Mouse (Mus musculus): ENCODE results near the gene Fbxw9. TPM values are rescaled to one million over a fixed set of nuclear protein-coding genes. Genes with fewer than 3 reads are reported as not detected.

Gene Fbxw9
- polyA plus RNA-seq, 1 experiment from 2014 or later: 93.5 TPM

DNA sequence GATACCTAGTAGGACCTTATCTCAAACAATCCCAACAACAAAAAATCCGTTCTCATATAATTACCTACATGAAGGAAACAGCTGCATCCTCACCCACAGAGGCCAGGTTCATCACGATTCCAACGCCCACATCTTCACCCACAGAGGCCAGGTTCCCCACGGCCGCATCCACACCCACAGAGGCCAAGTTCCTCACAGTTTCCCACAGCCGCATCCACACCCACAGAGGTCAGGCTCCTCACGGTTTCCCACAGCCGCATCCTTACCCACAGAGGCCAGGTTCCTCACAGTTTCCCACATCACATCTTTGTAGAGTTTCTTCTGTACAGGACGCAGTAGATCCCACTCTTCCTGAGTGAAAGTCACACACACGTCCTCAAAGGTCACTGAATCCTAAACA, 53.4 kb downstream of the Fbxw9 start:
- Histone ChIP-seq H3K4me3 (ENCODE audit: low read depth, low read length) (no peak overlapping the region), H3K27me3 (ENCODE audit: control insufficient read depth, insufficient read depth, low read depth, low read length) (no peaks in the 10 kb centered on the region), H3K9me3 (replicated peaks; ENCODE audit: control insufficient read depth, low read length, poor library complexity, severe bottlenecking) (peaks cover 3% of the 10 kb centered on the region; the same call in 1 of the 2 replicates), H3K4me2 (ENCODE audit: low read length) (no peak overlapping the region), H3K36me3 (ENCODE audit: control insufficient read depth, insufficient read depth, low read length) (peaks cover 30% of the 10 kb centered on the region), H3K4me1 (ENCODE audit: control insufficient read depth, insufficient read depth, low read length) (no peaks in the 10 kb centered on the region), H3K27ac (ENCODE audit: low read length) (no peak overlapping the region), H3K9ac (ENCODE audit: low read depth, low read length) (no peak overlapping the region)
- 96% methylated on average over 10 of the region's 10 CpGs for WGBS
- no peak for ATAC-seq

DNA sequence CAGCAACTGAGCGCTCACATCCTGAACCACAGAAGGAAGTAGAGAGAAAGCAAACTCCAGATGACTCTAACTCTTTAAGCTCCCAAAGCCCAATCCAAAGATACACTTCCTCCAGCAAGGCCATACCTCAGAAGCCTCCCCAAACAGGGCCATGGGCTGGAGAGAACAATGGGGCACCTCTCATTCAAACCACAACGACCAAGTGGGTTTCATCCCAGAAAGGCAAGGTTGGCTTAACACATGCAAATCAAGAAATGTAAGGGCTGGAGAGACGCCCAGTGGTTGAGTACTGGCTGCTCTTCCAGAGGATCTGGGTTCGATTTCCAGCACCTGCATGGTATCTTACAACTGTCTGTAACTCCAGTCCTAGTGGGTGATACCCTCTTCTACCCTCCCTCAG, 55.6 kb downstream of the Fbxw9 start:
- WGBS: 78% methylated on average over 4 of the region's 4 CpGs
- H3K9me3 ChIP-seq (replicated peaks; ENCODE audit: control insufficient read depth, low read length, poor library complexity, severe bottlenecking): peaks cover 3% of the 10 kb centered on the region; the same call in 1 of the 2 replicates

More for the DNA sequence above, 55.6 kb downstream of the Fbxw9 start:
- no peak overlapping the region for H3K4me2 ChIP-seq (ENCODE audit: low read length)
- peaks cover 12% of the 10 kb centered on the region for H3K36me3 ChIP-seq (ENCODE audit: control insufficient read depth, insufficient read depth, low read length)
- no peak overlapping the region for H3K9ac ChIP-seq (ENCODE audit: low read depth, low read length)
- ATAC-seq: no peak
- H3K27me3 ChIP-seq (ENCODE audit: control insufficient read depth, insufficient read depth, low read depth, low read length): no peaks in the 10 kb centered on the region
- no peak overlapping the region for H3K27ac ChIP-seq (ENCODE audit: low read length)
- H3K4me3 ChIP-seq (ENCODE audit: low read depth, low read length): no peak overlapping the region
- H3K4me1 ChIP-seq (ENCODE audit: control insufficient read depth, insufficient read depth, low read length): no peaks in the 10 kb centered on the region

Small RNA genes lying within 50 kb of the gene (microRNA-seq; reads per million reads assigned to microRNA genes)
- gene Gm23388: 0.69 reads per million
- gene Mir7070: 1.0 reads per million

Other genes with a start within 250 kb of the Fbxw9 start
- 11.7 and 12.4 TPM in 2 replicates for gene Dand5, start 237.2 kb upstream of the Fbxw9 start, polyA plus RNA-seq (2015; fragmentation: Nextera tagmentation; extraction: Ambion mirVana)
- 35.0 and 37.4 TPM in 2 replicates for gene Gadd45gip1, start 228.5 kb upstream of the Fbxw9 start, polyA plus RNA-seq (2015; fragmentation: Nextera tagmentation; extraction: Ambion mirVana)
- 80.7 and 85.6 TPM in 2 replicates for gene Rad23a, start 219.4 kb upstream of the Fbxw9 start, polyA plus RNA-seq (2015; fragmentation: Nextera tagmentation; extraction: Ambion mirVana)
- gene Calr, start 213.1 kb upstream of the Fbxw9 start, polyA plus RNA-seq (2015; fragmentation: Nextera tagmentation; extraction: Ambion mirVana): 662 and 691 TPM in 2 replicates
- 108 and 113 TPM in 2 replicates for gene Farsa, start 203.1 kb upstream of the Fbxw9 start, polyA plus RNA-seq (2015; fragmentation: Nextera tagmentation; extraction: Ambion mirVana)
- gene Syce2, start 187.9 kb upstream of the Fbxw9 start, polyA plus RNA-seq (2015; fragmentation: Nextera tagmentation; extraction: Ambion mirVana): 27.7 and 33.2 TPM in 2 replicates
- 33.4 and 36.9 TPM in 2 replicates for gene Gcdh, start 166.1 kb upstream of the Fbxw9 start, polyA plus RNA-seq (2015; fragmentation: Nextera tagmentation; extraction: Ambion mirVana)
- 0.28 and 0.98 TPM in 2 replicates for gene Klf1, start 158.1 kb upstream of the Fbxw9 start, polyA plus RNA-seq (2015; fragmentation: Nextera tagmentation; extraction: Ambion mirVana)
- 5.0 and 6.1 TPM in 2 replicates for gene Dnase2a, start 151.5 kb upstream of the Fbxw9 start, polyA plus RNA-seq (2015; fragmentation: Nextera tagmentation; extraction: Ambion mirVana)
- 85.7 and 86.1 TPM in 2 replicates for gene Mast1, start 122.7 kb upstream of the Fbxw9 start, polyA plus RNA-seq (2015; fragmentation: Nextera tagmentation; extraction: Ambion mirVana)
- 2.8 and 3.3 TPM in 2 replicates for gene Rtbdn, start 113.1 kb upstream of the Fbxw9 start, polyA plus RNA-seq (2015; fragmentation: Nextera tagmentation; extraction: Ambion mirVana)
- gene Gm49661, start 90.6 kb upstream of the Fbxw9 start, polyA plus RNA-seq (2015; fragmentation: Nextera tagmentation; extraction: Ambion mirVana): not detected in 2 replicates
- gene Prdx2, start 90.5 kb upstream of the Fbxw9 start, polyA plus RNA-seq (2015; fragmentation: Nextera tagmentation; extraction: Ambion mirVana): 1,134 and 1,161 TPM in 2 replicates
- gene Rnaseh2a, start 90.3 kb upstream of the Fbxw9 start, polyA plus RNA-seq (2015; fragmentation: Nextera tagmentation; extraction: Ambion mirVana): 47.9 and 51.3 TPM in 2 replicates
- gene Junb, start 81.3 kb upstream of the Fbxw9 start, polyA plus RNA-seq (2015; fragmentation: Nextera tagmentation; extraction: Ambion mirVana): 5.3 TPM in 2 replicates
- gene Hook2, start 69.5 kb upstream of the Fbxw9 start, polyA plus RNA-seq (2015; fragmentation: Nextera tagmentation; extraction: Ambion mirVana): 39.3 and 43.8 TPM in 2 replicates
- not detected in 2 replicates for gene Best2, start 45.5 kb upstream of the Fbxw9 start, polyA plus RNA-seq (2015; fragmentation: Nextera tagmentation; extraction: Ambion mirVana)
- 148 and 149 TPM in 2 replicates for gene Asna1, start 34.8 kb upstream of the Fbxw9 start, polyA plus RNA-seq (2015; fragmentation: Nextera tagmentation; extraction: Ambion mirVana)
- gene Trir, start 33.2 kb upstream of the Fbxw9 start, polyA plus RNA-seq (2015; fragmentation: Nextera tagmentation; extraction: Ambion mirVana): 114 and 120 TPM in 2 replicates
- 65.1 and 73.5 TPM in 2 replicates for gene Tnpo2, start 23.1 kb upstream of the Fbxw9 start, polyA plus RNA-seq (2015; fragmentation: Nextera tagmentation; extraction: Ambion mirVana)
- gene Gm5741, start 7.9 kb downstream of the Fbxw9 start, polyA plus RNA-seq (2015; fragmentation: Nextera tagmentation; extraction: Ambion mirVana): 1.7 and 3.3 TPM in 2 replicates
- 114 and 120 TPM in 2 replicates for gene Dhps, start 11.7 kb downstream of the Fbxw9 start, polyA plus RNA-seq (2015; fragmentation: Nextera tagmentation; extraction: Ambion mirVana)
- gene Wdr83os, start 20.7 kb downstream of the Fbxw9 start, polyA plus RNA-seq (2015; fragmentation: Nextera tagmentation; extraction: Ambion mirVana): 129 and 133 TPM in 2 replicates
- gene Wdr83, start 21.3 kb downstream of the Fbxw9 start, polyA plus RNA-seq (2015; fragmentation: Nextera tagmentation; extraction: Ambion mirVana): 57.5 and 57.9 TPM in 2 replicates
- 18.1 and 18.2 TPM in 2 replicates for gene Man2b1, start 23.2 kb downstream of the Fbxw9 start, polyA plus RNA-seq (2015; fragmentation: Nextera tagmentation; extraction: Ambion mirVana)
- 4.6 and 5.3 TPM in 2 replicates for gene Zfp791, start 63.0 kb downstream of the Fbxw9 start, polyA plus RNA-seq (2015; fragmentation: Nextera tagmentation; extraction: Ambion mirVana)
- not detected in 2 replicates for gene Cks1brt, start 91.9 kb downstream of the Fbxw9 start, polyA plus RNA-seq (2015; fragmentation: Nextera tagmentation; extraction: Ambion mirVana)
- gene Olfr371, start 165.9 kb downstream of the Fbxw9 start, polyA plus RNA-seq (2015; fragmentation: Nextera tagmentation; extraction: Ambion mirVana): not detected in 2 replicates
- gene Orc6, start 239.6 kb downstream of the Fbxw9 start, polyA plus RNA-seq (2015; fragmentation: Nextera tagmentation; extraction: Ambion mirVana): 65.0 and 67.1 TPM in 2 replicates
- gene Vps35, start 239.7 kb downstream of the Fbxw9 start, polyA plus RNA-seq (2015; fragmentation: Nextera tagmentation; extraction: Ambion mirVana): 189 and 193 TPM in 2 replicates